Mouse (Mus musculus) midbrain, embryonic 11.5 days (tissue): ENCODE measurements around the gene Clta. TPM values are rescaled to one million over a fixed set of nuclear protein-coding genes. Genes with fewer than 3 reads are reported as not detected.
A peak's percentile ranks its signal among the peaks of the same experiment; 100 is the strongest.

ENCODE experiments used
- ATAC-seq: fragments of 200-750 bp; cut with Nextera tagmentation; 2 replicates; pipeline ENCODE4 v1.8.0; 2017; ENCODE audit warnings: moderate TSS enrichment, moderate library complexity; ENCODE audit not compliant: low FRiP score
- DNase-seq: peaks from one replicate; pipeline ENCODE4 v3.0.0; 2015; ENCODE audit warnings: low spot score; ENCODE audit errors: missing footprints
- H3K27ac ChIP-seq: fragments of 300-500 bp; sonication (generic); 2 replicates; pipeline ENCODE4 v1.5.1; 2014; ENCODE audit warnings: low read depth, low read length
- H3K27me3 ChIP-seq: fragments of 300-500 bp; sonication (generic); 2 replicates; pipeline ENCODE4 v1.6.1; 2014; ENCODE audit warnings: mild to moderate bottlenecking, low read length, moderate library complexity, mixed read lengths; ENCODE audit not compliant: control insufficient read depth, insufficient read depth
- H3K36me3 ChIP-seq: fragments of 300-500 bp; sonication (generic); 2 replicates; pipeline ENCODE4 v1.6.1; 2014; ENCODE audit warnings: mild to moderate bottlenecking, low read length, moderate library complexity, mixed read lengths; ENCODE audit not compliant: control insufficient read depth, insufficient read depth
- H3K4me1 ChIP-seq: fragments of 300-500 bp; sonication (generic); 2 replicates; pipeline ENCODE4 v1.6.1; 2014; ENCODE audit warnings: low read length; ENCODE audit not compliant: control insufficient read depth, insufficient read depth
- H3K4me2 ChIP-seq: fragments of 300-500 bp; sonication (generic); 2 replicates; pipeline ENCODE4 v1.6.1; 2014; ENCODE audit warnings: mild to moderate bottlenecking, moderate library complexity
- H3K4me3 ChIP-seq: fragments of 300-500 bp; sonication (generic); 2 replicates; pipeline ENCODE4 v1.5.1; 2014; ENCODE audit warnings: low read depth, low read length
- H3K9ac ChIP-seq: fragments of 300-500 bp; sonication (generic); 2 replicates; pipeline ENCODE4 v1.6.1; 2014; ENCODE audit warnings: low read length
- H3K9me3 ChIP-seq: fragments of 300-500 bp; sonication (generic); 2 replicates; pipeline ENCODE4 v1.6.1; 2016; ENCODE audit warnings: low read length; ENCODE audit not compliant: control insufficient read depth
- WGBS: fragments of 180-500 bp; shearing (Covaris S2); extraction: QIAGEN DNeasy Blood & Tissue Kit; methylation state at CpG from one replicate; pipeline ENCODE4 v1.1.7; 2014; 5-methylcytosine and 5-hydroxymethylcytosine counted together
- polyA plus RNA-seq: library from polyadenylated mRNA; unstranded; fragments of >200 nt; fragmentation: Nextera tagmentation; extraction: Ambion mirVana; gene quantifications from 2 replicates; pipeline ENCODE4 v1.2.1, GENCODE M21; 2014

Gene Clta
- polyA plus RNA-seq, 1 experiment from 2014 or later: 226 TPM

GRCm38 (mm10) chr4:43988976-43989375 lies 15.3 kb upstream of the Clta start:
- no peaks in the 10 kb centered on the region for H3K4me1 ChIP-seq
- no peaks in the 10 kb centered on the region for H3K36me3 ChIP-seq
- no peak overlapping the region for H3K9ac ChIP-seq
- no peak overlapping the region for H3K4me2 ChIP-seq
- H3K9me3 ChIP-seq: no peaks in the 10 kb centered on the region
- no peaks in the 10 kb centered on the region; the same call in 1 of the 2 replicates for H3K27me3 ChIP-seq
- H3K4me3 ChIP-seq: no peak overlapping the region
- WGBS: 87% methylated on average over 3 of the region's 3 CpGs
- no peak for ATAC-seq
- H3K27ac ChIP-seq: no peak overlapping the region
- no peak for DNase-seq

GRCm38 (mm10) chr4:43993072-43993471 lies 11.2 kb upstream of the Clta start:
- ATAC-seq: no peak
- no peak overlapping the region for H3K4me2 ChIP-seq
- H3K9me3 ChIP-seq: no peaks in the 10 kb centered on the region
- H3K4me1 ChIP-seq: no peaks in the 10 kb centered on the region
- no peak overlapping the region for H3K27ac ChIP-seq
- no peaks in the 10 kb centered on the region for H3K27me3 ChIP-seq
- no peak overlapping the region for H3K4me3 ChIP-seq
- no peak for DNase-seq
- no peak overlapping the region for H3K9ac ChIP-seq
- H3K36me3 ChIP-seq: no peaks in the 10 kb centered on the region
- WGBS: 91% methylated on average over 11 of the region's 11 CpGs

GRCm38 (mm10) chr4:43994342-43994741 lies 9.9 kb upstream of the Clta start:
- no peak overlapping the region for H3K27ac ChIP-seq
- no peaks in the 10 kb centered on the region for H3K27me3 ChIP-seq
- no peaks in the 10 kb centered on the region for H3K4me1 ChIP-seq
- ATAC-seq (no peak), DNase-seq (no peak)
- no peak overlapping the region for H3K4me2 ChIP-seq
- H3K4me3 ChIP-seq: no peak overlapping the region
- WGBS: 74% methylated on average over 2 of the region's 2 CpGs
- no peaks in the 10 kb centered on the region for H3K36me3 ChIP-seq
- H3K9me3 ChIP-seq: no peaks in the 10 kb centered on the region; the same call in 1 of the 2 replicates
- H3K9ac ChIP-seq: no peak overlapping the region

GRCm38 (mm10) chr4:44003622-44004021 lies 630 bp upstream of the Clta start:
- Histone ChIP-seq H3K4me1 (no peaks in the 10 kb centered on the region), H3K27me3 (no peaks in the 10 kb centered on the region; the same call in 1 of the 2 replicates), H3K4me3 (no peak overlapping the region), H3K27ac (no peak overlapping the region), H3K9ac (no peak overlapping the region), H3K9me3 (no peaks in the 10 kb centered on the region; the same call in 1 of the 2 replicates), H3K4me2 (no peak overlapping the region), H3K36me3 (no peaks in the 10 kb centered on the region)
- ATAC-seq: no peak
- 81% methylated on average over 6 of the region's 6 CpGs for WGBS
- no peak for DNase-seq

- no peaks in the 10 kb centered on the region for H3K4me1 ChIP-seq
- 74% methylated on average over 3 of the region's 3 CpGs for WGBS
- DNase-seq (no peak), ATAC-seq (no peak)
- H3K27ac ChIP-seq: no peak overlapping the region
- no peak overlapping the region for H3K4me2 ChIP-seq
- H3K9ac ChIP-seq: no peak overlapping the region
- no peak overlapping the region for H3K4me3 ChIP-seq
- H3K9me3 ChIP-seq: no peaks in the 10 kb centered on the region
- H3K36me3 ChIP-seq: no peaks in the 10 kb centered on the region
- no peaks in the 10 kb centered on the region; the same call in 1 of the 2 replicates for H3K27me3 ChIP-seq
Measured at GRCm38 (mm10) chr4:44004623-44005409, 564 bp downstream of the Clta start.

- Histone ChIP-seq H3K4me1 (peaks cover 13% of the 10 kb centered on the region), H3K27ac (no peak overlapping the region), H3K27me3 (no peaks in the 10 kb centered on the region; the same call in 1 of the 2 replicates), H3K4me3 (no peak overlapping the region), H3K9me3 (no peaks in the 10 kb centered on the region), H3K36me3 (no peaks in the 10 kb centered on the region), H3K4me2 (no peak overlapping the region), H3K9ac (no peak overlapping the region)
- ATAC-seq: no peak
- DNase-seq: no peak
- 95% methylated on average over 1 of the region's 1 CpGs for WGBS
Measured at GRCm38 (mm10) chr4:44010176-44010575, 5.9 kb downstream of the Clta start.

GRCm38 (mm10) chr4:44010893-44011292 lies 6.6 kb downstream of the Clta start:
- 48% methylated on average over 2 of the region's 2 CpGs for WGBS
- peaks cover 13% of the 10 kb centered on the region for H3K4me1 ChIP-seq
- no peak overlapping the region for H3K4me3 ChIP-seq
- H3K27me3 ChIP-seq: no peaks in the 10 kb centered on the region
- H3K4me2 ChIP-seq: no peak overlapping the region
- ATAC-seq: no peak
- H3K9me3 ChIP-seq: no peaks in the 10 kb centered on the region
- H3K27ac ChIP-seq: no peak overlapping the region
- H3K9ac ChIP-seq: no peak overlapping the region
- no peaks in the 10 kb centered on the region for H3K36me3 ChIP-seq
- DNase-seq: no peak

- Histone ChIP-seq H3K4me3 (peak overlapping the region; percentile 82), H3K4me2 (peak overlapping the region; percentile 88), H3K9me3 (no peaks in the 10 kb centered on the region), H3K36me3 (no peaks in the 10 kb centered on the region), H3K4me1 (peaks cover 13% of the 10 kb centered on the region), H3K27ac (no peak overlapping the region), H3K27me3 (no peaks in the 10 kb centered on the region), H3K9ac (peak overlapping the region; percentile 78)
- 78% methylated on average over 3 of the region's 3 CpGs for WGBS
- no peak for ATAC-seq
- DNase-seq: no peak
Measured at GRCm38 (mm10) chr4:44011799-44012198, 7.5 kb downstream of the Clta start.
